Mouse (Mus musculus): Measurements from ENCODE around the gene Nus1. TPM values are rescaled to one million over a fixed set of nuclear protein-coding genes. Genes with fewer than 3 reads are reported as not detected.
A peak's percentile ranks its signal among the peaks of the same experiment; 100 is the strongest.

The Nus1 gene
- polyA plus RNA-seq, 1 experiment from 2014 or later: 8.3 TPM

GRCm38 (mm10) chr10:52383522-52383921 is 33.8 kb upstream of the Nus1 start:
- WGBS: 89% methylated on average over 1 of the region's 1 CpGs
- Histone ChIP-seq H3K27ac (ENCODE audit: low read length) (no peak overlapping the region), H3K9ac (ENCODE audit: low read length) (no peak overlapping the region), H3K36me3 (ENCODE audit: control insufficient read depth, insufficient read depth) (no peaks in the 10 kb centered on the region), H3K4me1 (ENCODE audit: control insufficient read depth, insufficient read depth, low read length) (peaks cover 14% of the 10 kb centered on the region), H3K27me3 (ENCODE audit: control insufficient read depth, insufficient read depth, low read length) (no peaks in the 10 kb centered on the region), H3K4me2 (ENCODE audit: low read depth, low read length) (no peak overlapping the region), H3K9me3 (replicated peaks; ENCODE audit: control insufficient read depth, low read length) (no peaks in the 10 kb centered on the region), H3K4me3 (ENCODE audit: low read length) (no peak overlapping the region)
- no peak for ATAC-seq (replicated peaks; ENCODE audit: extremely low read depth, insufficient read depth, low FRiP score)

DNA sequence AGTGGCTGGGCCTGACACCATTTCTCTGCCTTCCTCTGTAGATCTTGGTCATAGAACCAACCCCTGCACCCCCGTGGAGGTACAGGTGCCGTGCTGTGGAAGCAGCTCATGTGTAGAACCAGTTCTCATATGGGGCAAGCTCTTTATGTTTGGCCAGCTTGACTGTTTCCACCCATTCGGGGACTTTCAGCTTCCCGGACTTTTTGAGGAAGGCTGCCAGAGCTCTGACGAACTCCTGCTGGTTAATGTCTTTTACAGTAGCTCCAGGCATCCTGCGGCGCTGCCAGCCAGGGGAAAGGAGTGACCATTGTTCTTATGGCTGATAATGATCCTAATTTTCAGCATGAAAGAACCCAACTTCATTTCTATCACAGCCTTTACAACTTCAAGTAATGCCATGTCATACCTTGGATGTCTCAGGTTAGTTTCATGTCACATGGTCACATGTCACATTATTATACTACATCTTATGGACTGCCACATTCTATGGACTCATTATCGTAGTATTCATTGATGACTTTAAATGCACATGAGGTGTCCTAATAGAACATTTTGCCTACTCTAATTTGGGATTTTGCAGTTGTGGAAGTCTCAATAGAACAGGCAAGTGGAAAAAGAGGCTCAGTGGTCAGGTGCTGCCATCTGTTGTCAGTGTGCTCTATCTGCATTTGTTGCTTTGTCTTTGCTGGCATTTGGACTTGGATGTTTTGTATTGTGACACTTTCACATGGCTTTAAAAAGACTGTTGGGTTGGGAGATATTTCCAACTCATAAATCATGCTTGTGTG is 32.3 kb upstream of the Nus1 start:
- no peak for ATAC-seq (replicated peaks; ENCODE audit: extremely low read depth, insufficient read depth, low FRiP score)
- peaks cover 13% of the 10 kb centered on the region for H3K4me1 ChIP-seq (ENCODE audit: control insufficient read depth, insufficient read depth, low read length)
- no peak overlapping the region for H3K4me3 ChIP-seq (ENCODE audit: low read length)
- H3K9me3 ChIP-seq (replicated peaks; ENCODE audit: control insufficient read depth, low read length): no peaks in the 10 kb centered on the region
- no peaks in the 10 kb centered on the region for H3K27me3 ChIP-seq (ENCODE audit: control insufficient read depth, insufficient read depth, low read length)
- H3K9ac ChIP-seq (ENCODE audit: low read length): no peak overlapping the region
- H3K36me3 ChIP-seq (ENCODE audit: control insufficient read depth, insufficient read depth): no peaks in the 10 kb centered on the region
- no peak overlapping the region for H3K27ac ChIP-seq (ENCODE audit: low read length)
- H3K4me2 ChIP-seq (ENCODE audit: low read depth, low read length): no peak overlapping the region
- 36% methylated on average over 8 of the region's 8 CpGs for WGBS

- Histone ChIP-seq H3K27ac (ENCODE audit: low read length) (no peak overlapping the region), H3K4me1 (ENCODE audit: control insufficient read depth, insufficient read depth, low read length) (peaks cover 8% of the 10 kb centered on the region), H3K27me3 (ENCODE audit: control insufficient read depth, insufficient read depth, low read length) (no peaks in the 10 kb centered on the region), H3K36me3 (ENCODE audit: control insufficient read depth, insufficient read depth) (no peaks in the 10 kb centered on the region), H3K9ac (ENCODE audit: low read length) (no peak overlapping the region), H3K9me3 (replicated peaks; ENCODE audit: control insufficient read depth, low read length) (no peaks in the 10 kb centered on the region), H3K4me2 (ENCODE audit: low read depth, low read length) (no peak overlapping the region), H3K4me3 (ENCODE audit: low read length) (no peak overlapping the region)
- no peak for ATAC-seq (replicated peaks; ENCODE audit: extremely low read depth, insufficient read depth, low FRiP score)
- WGBS: 54% methylated on average over 4 of the region's 4 CpGs
Measured at GRCm38 (mm10) chr10:52387192-52387591, 30.2 kb upstream of the Nus1 start.

DNA sequence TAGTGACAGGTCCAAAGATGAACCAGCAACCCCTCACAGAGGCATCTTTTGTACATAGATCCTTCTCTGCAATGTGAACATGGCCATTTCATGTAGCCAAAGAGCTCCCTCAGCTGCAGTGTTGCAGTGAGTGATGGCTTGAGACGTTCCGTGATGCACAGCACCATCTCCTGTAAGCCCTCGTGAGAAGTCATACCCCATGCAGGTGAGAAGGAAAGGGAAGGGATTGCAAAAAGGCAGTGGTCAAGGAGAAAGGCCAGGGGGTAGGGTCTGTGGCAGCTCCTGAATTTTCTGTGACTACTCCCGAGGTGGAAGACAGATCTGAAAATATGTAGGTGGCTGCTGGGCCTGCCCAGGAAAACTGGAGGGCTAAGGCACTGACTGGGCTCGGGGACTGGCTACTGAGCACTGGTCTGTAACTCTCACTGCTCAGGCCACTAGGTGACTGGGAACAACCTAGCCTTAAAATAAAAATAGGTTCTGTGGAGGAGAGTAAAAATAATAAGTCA is 28.4 kb upstream of the Nus1 start, which contains the start of gene Nepn:
TSS of gene Nepn (plus strand) at position 51 of the 509 bp plus-strand sequence.
- 0 out of 2 replicates have a peak, but pooled peaks have one; percentile 18 for ATAC-seq (replicated peaks; ENCODE audit: extremely low read depth, insufficient read depth, low FRiP score)
- Histone ChIP-seq H3K27ac (ENCODE audit: low read length) (peak within 1 kb of the TSS; percentile 63), H3K36me3 (ENCODE audit: control insufficient read depth, insufficient read depth) (no peaks in the 10 kb centered on the region), H3K9me3 (replicated peaks; ENCODE audit: control insufficient read depth, low read length) (no peaks in the 10 kb centered on the region), H3K4me3 (ENCODE audit: low read length) (no peak within 1 kb of the TSS), H3K27me3 (ENCODE audit: control insufficient read depth, insufficient read depth, low read length) (no peaks in the 10 kb centered on the region), H3K4me1 (ENCODE audit: control insufficient read depth, insufficient read depth, low read length) (peaks cover 3% of the 10 kb centered on the region; the same call in 1 of the 2 replicates), H3K4me2 (ENCODE audit: low read depth, low read length) (no peak within 1 kb of the TSS), H3K9ac (ENCODE audit: low read length) (no peak within 1 kb of the TSS)
- 69% methylated on average over 5 of the region's 5 CpGs for WGBS

- WGBS: 61% methylated on average over 3 of the region's 3 CpGs
- ATAC-seq (replicated peaks; ENCODE audit: extremely low read depth, insufficient read depth, low FRiP score): 0 out of 2 replicates have a peak, but pooled peaks have one; percentile 23
- Histone ChIP-seq H3K4me2 (ENCODE audit: low read depth, low read length) (no peak overlapping the region), H3K9me3 (replicated peaks; ENCODE audit: control insufficient read depth, low read length) (no peaks in the 10 kb centered on the region), H3K4me1 (ENCODE audit: control insufficient read depth, insufficient read depth, low read length) (peaks cover 3% of the 10 kb centered on the region; the same call in 1 of the 2 replicates), H3K36me3 (ENCODE audit: control insufficient read depth, insufficient read depth) (no peaks in the 10 kb centered on the region), H3K27me3 (ENCODE audit: control insufficient read depth, insufficient read depth, low read length) (no peaks in the 10 kb centered on the region), H3K4me3 (ENCODE audit: low read length) (no peak overlapping the region), H3K27ac (ENCODE audit: low read length) (no peak overlapping the region), H3K9ac (ENCODE audit: low read length) (no peak overlapping the region)
Measured at GRCm38 (mm10) chr10:52389438-52389837, 27.9 kb upstream of the Nus1 start.

DNA sequence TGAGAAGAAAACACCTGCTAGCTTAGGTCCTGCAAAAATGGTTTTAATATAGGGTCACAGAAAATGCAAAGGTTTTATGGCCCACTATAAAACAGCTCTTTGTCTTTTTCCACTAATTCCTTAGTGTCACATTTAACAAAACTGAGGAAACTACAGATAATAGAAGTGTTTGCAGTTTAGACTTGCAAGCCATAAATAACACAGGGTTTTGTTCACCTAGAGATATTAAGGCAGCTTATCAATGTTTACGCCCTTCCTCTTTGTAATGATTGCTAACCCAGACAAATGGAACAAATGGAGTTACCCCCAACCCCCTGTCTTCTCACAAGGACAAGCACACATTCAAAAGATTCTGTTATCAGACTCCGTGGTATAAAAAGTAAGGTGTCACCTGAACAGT is 26.1 kb upstream of the Nus1 start:
- Histone ChIP-seq H3K9me3 (replicated peaks; ENCODE audit: control insufficient read depth, low read length) (no peaks in the 10 kb centered on the region), H3K27me3 (ENCODE audit: control insufficient read depth, insufficient read depth, low read length) (no peaks in the 10 kb centered on the region), H3K4me3 (ENCODE audit: low read length) (no peak overlapping the region), H3K9ac (ENCODE audit: low read length) (no peak overlapping the region), H3K27ac (ENCODE audit: low read length) (no peak overlapping the region), H3K36me3 (ENCODE audit: control insufficient read depth, insufficient read depth) (no peaks in the 10 kb centered on the region), H3K4me1 (ENCODE audit: control insufficient read depth, insufficient read depth, low read length) (no peaks in the 10 kb centered on the region), H3K4me2 (ENCODE audit: low read depth, low read length) (no peak overlapping the region)
- WGBS: 62% methylated on average over 2 of the region's 2 CpGs
- no peak for ATAC-seq (replicated peaks; ENCODE audit: extremely low read depth, insufficient read depth, low FRiP score)

DNA sequence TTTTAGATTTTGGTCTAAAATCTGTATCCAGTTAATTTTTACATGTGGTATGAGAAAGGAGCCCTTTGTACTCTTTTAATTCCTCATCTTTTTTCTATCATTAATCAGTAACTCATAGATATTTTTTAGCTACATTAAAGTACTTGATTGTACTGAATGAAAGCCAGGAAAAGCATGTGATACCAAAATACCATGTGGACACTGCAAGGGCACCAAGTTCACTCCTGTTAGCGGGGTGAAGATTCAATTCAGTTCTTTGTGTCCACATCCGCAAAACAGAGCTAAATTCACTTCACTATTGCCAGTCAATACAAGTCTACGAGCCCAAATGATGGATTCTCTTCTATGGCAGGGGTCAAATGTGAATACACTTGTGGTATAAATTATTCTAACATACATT is 20.7 kb upstream of the Nus1 start:
- no peak for ATAC-seq (replicated peaks; ENCODE audit: extremely low read depth, insufficient read depth, low FRiP score)

GRCm38 (mm10) chr10:52398715-52399114 is 18.6 kb upstream of the Nus1 start:
- Histone ChIP-seq H3K27me3 (ENCODE audit: control insufficient read depth, insufficient read depth, low read length) (no peaks in the 10 kb centered on the region), H3K27ac (ENCODE audit: low read length) (no peak overlapping the region), H3K36me3 (ENCODE audit: control insufficient read depth, insufficient read depth) (no peaks in the 10 kb centered on the region), H3K9ac (ENCODE audit: low read length) (no peak overlapping the region), H3K4me1 (ENCODE audit: control insufficient read depth, insufficient read depth, low read length) (no peaks in the 10 kb centered on the region), H3K9me3 (replicated peaks; ENCODE audit: control insufficient read depth, low read length) (no peaks in the 10 kb centered on the region), H3K4me3 (ENCODE audit: low read length) (no peak overlapping the region), H3K4me2 (ENCODE audit: low read depth, low read length) (no peak overlapping the region)
- no peak for ATAC-seq (replicated peaks; ENCODE audit: extremely low read depth, insufficient read depth, low FRiP score)
- WGBS: 61% methylated on average over 2 of the region's 2 CpGs

More for the DNA sequence above, 20.7 kb upstream of the Nus1 start:
- Histone ChIP-seq H3K9me3 (replicated peaks; ENCODE audit: control insufficient read depth, low read length) (no peaks in the 10 kb centered on the region), H3K27me3 (ENCODE audit: control insufficient read depth, insufficient read depth, low read length) (no peaks in the 10 kb centered on the region), H3K27ac (ENCODE audit: low read length) (no peak overlapping the region), H3K36me3 (ENCODE audit: control insufficient read depth, insufficient read depth) (no peaks in the 10 kb centered on the region), H3K4me3 (ENCODE audit: low read length) (no peak overlapping the region), H3K4me2 (ENCODE audit: low read depth, low read length) (no peak overlapping the region), H3K4me1 (ENCODE audit: control insufficient read depth, insufficient read depth, low read length) (no peaks in the 10 kb centered on the region), H3K9ac (ENCODE audit: low read length) (no peak overlapping the region)
- WGBS: 84% methylated on average over 3 of the region's 3 CpGs

GRCm38 (mm10) chr10:52399722-52400121 is 17.6 kb upstream of the Nus1 start:
- no peaks in the 10 kb centered on the region for H3K9me3 ChIP-seq (replicated peaks; ENCODE audit: control insufficient read depth, low read length)
- no peak overlapping the region for H3K27ac ChIP-seq (ENCODE audit: low read length)
- no peaks in the 10 kb centered on the region for H3K36me3 ChIP-seq (ENCODE audit: control insufficient read depth, insufficient read depth)
- ATAC-seq (replicated peaks; ENCODE audit: extremely low read depth, insufficient read depth, low FRiP score): no peak
- no peaks in the 10 kb centered on the region for H3K4me1 ChIP-seq (ENCODE audit: control insufficient read depth, insufficient read depth, low read length)
- no peak overlapping the region for H3K4me3 ChIP-seq (ENCODE audit: low read length)
- no peak overlapping the region for H3K9ac ChIP-seq (ENCODE audit: low read length)
- H3K27me3 ChIP-seq (ENCODE audit: control insufficient read depth, insufficient read depth, low read length): no peaks in the 10 kb centered on the region
- 46% methylated on average over 3 of the region's 3 CpGs for WGBS
- no peak overlapping the region for H3K4me2 ChIP-seq (ENCODE audit: low read depth, low read length)

Measured in heart, embryonic 16.5 days (tissue).